Mouse (Mus musculus): ENCODE measurements around the gene Nudt3. TPM values are rescaled to one million over a fixed set of nuclear protein-coding genes. Genes with fewer than 3 reads are reported as not detected.
"Not testable (repeated sequence)": the region's sequence is repeated elsewhere in the genome, so short reads cannot be mapped to it uniquely, and the experiment has no call there.

Nudt3 gene
- polyA plus RNA-seq, 1 experiment = 86.3 TPM

GRCm38 (mm10) chr17:27636132-27637020, 13.1 kb upstream of the Nudt3 start, which contains the start of gene Rps10:
Gene Rps10, minus strand, starts transcription at chr17:27636669.
- Histone ChIP-seq H3K27me3 (ENCODE audit: control insufficient read depth, insufficient read depth, low read length) (no peaks in the 10 kb centered on the region), H3K36me3 (ENCODE audit: control insufficient read depth, insufficient read depth, low read length) (peaks cover 24% of the 10 kb centered on the region), H3K27ac (ENCODE audit: control insufficient read depth, insufficient read depth, low read length) (no peak within 1 kb of the TSS), H3K4me1 (replicated peaks; ENCODE audit: control insufficient read depth, insufficient read depth, low read length) (peaks cover 15% of the 10 kb centered on the region), H3K4me3 (ENCODE audit: control insufficient read depth, insufficient read depth, low read length) (peak within 1 kb of the TSS; percentile 49; the same call in 1 of the 2 replicates)
- 83% methylated on average over 18 of the region's 18 CpGs for WGBS
- DNase-seq = no peak
- no peak for TF ChIP-seq POLR2A (IDR thresholded peaks at IDR 0.05; ENCODE audit: control insufficient read depth, extremely low read depth, insufficient read depth, low read length, poor library complexity)
- no peak for TF ChIP-seq CTCF (IDR thresholded peaks at IDR 0.05; ENCODE audit: borderline replicate concordance, control insufficient read depth, extremely low read depth, insufficient read depth, low read length, poor library complexity)

DNA sequence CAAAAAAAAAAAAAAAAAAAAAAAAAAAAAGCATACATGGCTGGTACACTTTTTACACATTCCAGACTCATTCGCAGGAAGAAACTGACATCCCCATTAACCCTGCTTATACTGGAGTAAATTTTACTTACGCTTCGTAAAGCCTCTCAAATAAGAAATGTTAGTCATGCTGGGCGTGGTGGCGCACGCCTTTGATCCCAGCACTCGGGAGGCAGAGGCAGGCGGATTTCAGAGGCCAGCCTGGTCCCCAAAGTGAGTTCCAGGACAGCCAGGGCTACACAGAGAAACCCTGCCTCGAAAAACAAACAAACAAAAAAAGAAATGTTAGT, 12.2 kb upstream of the Nudt3 start:
- Histone ChIP-seq H3K4me3 (ENCODE audit: control insufficient read depth, insufficient read depth, low read length) (peak overlapping the region; percentile 49), H3K4me1 (replicated peaks; ENCODE audit: control insufficient read depth, insufficient read depth, low read length) (peaks cover 15% of the 10 kb centered on the region), H3K36me3 (ENCODE audit: control insufficient read depth, insufficient read depth, low read length) (peaks cover 32% of the 10 kb centered on the region)
- not testable (repeated sequence) for H3K27ac ChIP-seq (ENCODE audit: control insufficient read depth, insufficient read depth, low read length); DNase-seq; H3K27me3 ChIP-seq (ENCODE audit: control insufficient read depth, insufficient read depth, low read length)
- WGBS = 41% methylated on average over 9 of the region's 9 CpGs

DNA sequence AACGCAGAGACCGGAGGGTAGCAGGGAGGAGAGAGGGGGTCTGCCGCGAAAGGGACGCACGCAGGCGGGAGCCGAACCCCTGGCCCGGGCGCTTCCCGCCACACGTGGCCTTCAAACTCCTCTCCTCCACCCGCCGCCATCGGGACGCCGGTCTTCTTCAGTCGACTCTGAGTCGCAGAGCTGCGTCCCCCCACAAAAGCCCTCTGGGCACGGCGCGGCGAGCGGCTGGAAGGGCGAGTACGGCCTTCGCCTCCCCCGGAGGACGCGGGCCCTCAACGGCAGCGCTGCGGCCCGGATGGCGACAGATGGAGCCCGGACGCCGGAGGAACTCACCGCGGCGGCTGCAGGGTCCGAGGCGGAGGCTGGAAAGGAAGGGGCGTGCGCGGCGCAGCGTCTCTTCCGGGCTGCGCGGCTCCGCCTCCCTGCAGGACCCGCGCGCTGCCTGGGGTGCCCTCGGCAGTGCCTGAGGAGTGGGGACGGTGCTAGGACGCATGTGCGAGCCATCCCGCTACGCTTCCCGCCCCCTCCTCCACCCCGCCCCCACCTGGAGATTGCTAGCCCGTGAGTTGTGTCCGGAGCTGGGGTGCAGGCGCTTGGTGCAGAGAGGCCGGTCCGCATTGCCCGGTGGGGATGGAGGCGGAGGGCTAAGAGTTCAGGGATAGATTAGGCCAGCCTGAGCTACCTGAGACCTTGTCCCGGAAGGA, 11.7 kb upstream of the Nudt3 start, which contains the start of gene RPS10-NUDT3:
Gene RPS10-NUDT3, minus strand, starts transcription at position 352 of the 704 bp plus-strand sequence.
- peak; percentile 89 for DNase-seq
- under 1% methylated on average over 72 of the region's 72 CpGs for WGBS
- peak within 1 kb of the TSS; percentile 69 for H3K4me3 ChIP-seq (ENCODE audit: control insufficient read depth, insufficient read depth, low read length)
- peaks cover 38% of the 10 kb centered on the region for H3K36me3 ChIP-seq (ENCODE audit: control insufficient read depth, insufficient read depth, low read length)
- H3K4me1 ChIP-seq (replicated peaks; ENCODE audit: control insufficient read depth, insufficient read depth, low read length) = peaks cover 15% of the 10 kb centered on the region
- H3K27me3 ChIP-seq (ENCODE audit: control insufficient read depth, insufficient read depth, low read length) = no peaks in the 10 kb centered on the region
- H3K27ac ChIP-seq (ENCODE audit: control insufficient read depth, insufficient read depth, low read length) = peak within 1 kb of the TSS; percentile 16; the same call in 1 of the 2 replicates
- TF ChIP-seq POLR2A (IDR thresholded peaks at IDR 0.05; ENCODE audit: control insufficient read depth, extremely low read depth, insufficient read depth, low read length, poor library complexity) = peak; percentile 90
- TF ChIP-seq CTCF (IDR thresholded peaks at IDR 0.05; ENCODE audit: borderline replicate concordance, control insufficient read depth, extremely low read depth, insufficient read depth, low read length, poor library complexity) = no peak

DNA sequence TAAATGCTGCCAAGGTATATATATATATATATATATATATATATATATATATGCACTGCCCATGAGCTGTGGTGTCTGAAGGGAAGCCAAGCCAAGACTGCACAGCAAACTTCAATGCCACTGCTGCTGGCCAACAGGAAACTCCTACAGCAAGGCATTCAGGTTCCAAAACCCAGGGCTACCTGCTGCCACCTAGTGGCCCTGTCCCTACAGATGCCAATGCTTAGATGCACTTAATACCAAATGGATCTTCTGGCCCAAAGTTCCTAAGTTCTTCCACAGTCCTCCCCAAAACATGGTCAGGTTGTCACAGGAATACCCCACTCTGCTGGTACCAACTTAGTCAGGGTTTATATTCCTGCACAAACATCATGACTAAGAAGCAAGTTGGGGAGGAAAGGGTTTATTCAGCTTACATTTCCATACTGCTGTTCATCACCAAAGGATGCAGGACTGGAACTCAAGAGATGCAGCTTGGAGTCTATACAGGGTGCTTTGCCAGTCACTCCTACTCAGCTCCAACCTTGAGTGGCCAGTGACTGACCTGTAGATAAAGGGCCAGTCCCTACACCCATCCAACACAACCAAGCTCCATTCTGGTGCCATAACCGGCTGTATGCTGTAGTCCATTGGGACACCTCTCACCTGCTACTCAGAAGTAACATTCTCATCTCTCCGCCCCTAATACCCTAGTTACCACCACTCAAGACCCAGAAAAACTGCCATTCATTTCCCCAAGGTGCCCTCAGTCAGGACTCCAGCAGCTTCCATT, 6.1 kb upstream of the Nudt3 start:
- Histone ChIP-seq H3K4me3 (ENCODE audit: control insufficient read depth, insufficient read depth, low read length) (no peak overlapping the region), H3K27me3 (ENCODE audit: control insufficient read depth, insufficient read depth, low read length) (no peaks in the 10 kb centered on the region), H3K27ac (ENCODE audit: control insufficient read depth, insufficient read depth, low read length) (no peak overlapping the region), H3K4me1 (replicated peaks; ENCODE audit: control insufficient read depth, insufficient read depth, low read length) (peaks cover 12% of the 10 kb centered on the region), H3K36me3 (ENCODE audit: control insufficient read depth, insufficient read depth, low read length) (peaks cover 42% of the 10 kb centered on the region)
- WGBS = 93% methylated on average over 2 of the region's 2 CpGs
- peak; percentile 82 for DNase-seq
- TF ChIP-seq POLR2A (IDR thresholded peaks at IDR 0.05; ENCODE audit: control insufficient read depth, extremely low read depth, insufficient read depth, low read length, poor library complexity) = no peak
- TF ChIP-seq CTCF (IDR thresholded peaks at IDR 0.05; ENCODE audit: borderline replicate concordance, control insufficient read depth, extremely low read depth, insufficient read depth, low read length, poor library complexity) = peak; percentile 55; the same call in 1 of the 2 replicates

- 94% methylated on average over 8 of the region's 8 CpGs for WGBS
- TF ChIP-seq CTCF (IDR thresholded peaks at IDR 0.05; ENCODE audit: borderline replicate concordance, control insufficient read depth, extremely low read depth, insufficient read depth, low read length, poor library complexity) (no peak), POLR2A (IDR thresholded peaks at IDR 0.05; ENCODE audit: control insufficient read depth, extremely low read depth, insufficient read depth, low read length, poor library complexity) (no peak)
- H3K4me1 ChIP-seq (replicated peaks; ENCODE audit: control insufficient read depth, insufficient read depth, low read length) = peaks cover 6% of the 10 kb centered on the region
These were observed 5.1 kb upstream of the Nudt3 start for GRCm38 (mm10) chr17:27628376-27628775.

DNA sequence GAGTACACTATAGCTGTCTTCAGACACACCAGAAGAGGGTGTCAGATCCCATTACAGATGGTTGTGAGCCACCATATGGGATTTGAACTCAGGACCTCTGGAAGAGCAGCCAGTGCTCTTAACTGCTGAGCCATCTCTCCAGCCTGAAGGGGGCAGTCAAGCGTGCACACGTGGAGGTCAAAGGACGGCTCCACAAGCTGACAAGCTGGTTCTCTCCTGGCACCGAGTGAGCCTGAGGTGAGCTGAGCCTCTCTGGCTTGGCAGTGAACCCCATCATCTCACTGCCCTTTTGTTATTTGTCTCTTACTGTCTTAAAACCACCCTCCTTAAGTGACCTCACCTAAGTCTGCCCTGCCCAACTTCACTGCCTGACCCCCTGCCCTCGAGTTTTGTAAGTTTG, 4.2 kb upstream of the Nudt3 start:
- 56% methylated on average over 5 of the region's 5 CpGs for WGBS
- Histone ChIP-seq H3K4me1 (replicated peaks; ENCODE audit: control insufficient read depth, insufficient read depth, low read length) (peaks cover 5% of the 10 kb centered on the region), H3K27me3 (ENCODE audit: control insufficient read depth, insufficient read depth, low read length) (no peaks in the 10 kb centered on the region), H3K4me3 (ENCODE audit: control insufficient read depth, insufficient read depth, low read length) (no peak overlapping the region), H3K27ac (ENCODE audit: control insufficient read depth, insufficient read depth, low read length) (no peak overlapping the region), H3K36me3 (ENCODE audit: control insufficient read depth, insufficient read depth, low read length) (peaks cover 29% of the 10 kb centered on the region)
- no peak for DNase-seq
- TF ChIP-seq CTCF (IDR thresholded peaks at IDR 0.05; ENCODE audit: borderline replicate concordance, control insufficient read depth, extremely low read depth, insufficient read depth, low read length, poor library complexity) (no peak), POLR2A (IDR thresholded peaks at IDR 0.05; ENCODE audit: control insufficient read depth, extremely low read depth, insufficient read depth, low read length, poor library complexity) (no peak)

More at GRCm38 (mm10) chr17:27628376-27628775, 5.1 kb upstream of the Nudt3 start:
- Histone ChIP-seq H3K4me3 (ENCODE audit: control insufficient read depth, insufficient read depth, low read length) (no peak overlapping the region), H3K36me3 (ENCODE audit: control insufficient read depth, insufficient read depth, low read length) (peaks cover 37% of the 10 kb centered on the region), H3K27ac (ENCODE audit: control insufficient read depth, insufficient read depth, low read length) (no peak overlapping the region), H3K27me3 (ENCODE audit: control insufficient read depth, insufficient read depth, low read length) (no peaks in the 10 kb centered on the region)
- DNase-seq = no peak
